Mouse (Mus musculus): ENCODE results near the gene 2210010C04Rik. TPM values are rescaled to one million over a fixed set of nuclear protein-coding genes. Genes with fewer than 3 reads are reported as not detected.
A peak's percentile ranks its signal among the peaks of the same experiment; 100 is the strongest.

Gene 2210010C04Rik
- not detected in 2 replicates for polyA plus RNA-seq (2015; fragmentation: Nextera tagmentation; extraction: Ambion mirVana)

- no peak within 1 kb of the TSS for H3K27ac ChIP-seq (replicated peaks)
- H3K36me3 ChIP-seq: no peaks in the 10 kb centered on the region
- no peaks in the 10 kb centered on the region for H3K27me3 ChIP-seq (replicated peaks)
- ATAC-seq (ENCODE audit: extremely low read depth, insufficient number of reproducible peaks, low FRiP score, low TSS enrichment): no peak
- no peak within 1 kb of the TSS for H3K9ac ChIP-seq
- no peak within 1 kb of the TSS for H3K4me2 ChIP-seq
- no peaks in the 10 kb centered on the region for H3K4me1 ChIP-seq
- no peaks in the 10 kb centered on the region for H3K9me3 ChIP-seq
- H3K4me3 ChIP-seq: no peak within 1 kb of the TSS
These were observed at the start of gene 2210010C04Rik for GRCm38 (mm10) chr6:41035409-41035808. Gene 2210010C04Rik, minus strand, starts transcription at chr6:41035509.

- H3K4me1 ChIP-seq: no peaks in the 10 kb centered on the region
- no peaks in the 10 kb centered on the region for H3K27me3 ChIP-seq (replicated peaks)
- H3K27ac ChIP-seq (replicated peaks): no peak overlapping the region
- no peak for ATAC-seq (ENCODE audit: extremely low read depth, insufficient number of reproducible peaks, low FRiP score, low TSS enrichment)
- no peak overlapping the region for H3K9ac ChIP-seq
- no peaks in the 10 kb centered on the region for H3K36me3 ChIP-seq
- H3K4me3 ChIP-seq: no peak overlapping the region
- H3K9me3 ChIP-seq: no peaks in the 10 kb centered on the region
- H3K4me2 ChIP-seq: no peak overlapping the region
These were observed 44.8 kb upstream of the 2210010C04Rik start for GRCm38 (mm10) chr6:41080121-41080520.

GRCm38 (mm10) chr6:41078539-41079303, 43.4 kb upstream of the 2210010C04Rik start:
- Histone ChIP-seq H3K36me3 (no peaks in the 10 kb centered on the region), H3K27me3 (replicated peaks) (no peaks in the 10 kb centered on the region), H3K9ac (no peak overlapping the region), H3K27ac (replicated peaks) (no peak overlapping the region), H3K4me2 (no peak overlapping the region), H3K4me1 (no peaks in the 10 kb centered on the region), H3K4me3 (no peak overlapping the region), H3K9me3 (no peaks in the 10 kb centered on the region)
- ATAC-seq (ENCODE audit: extremely low read depth, insufficient number of reproducible peaks, low FRiP score, low TSS enrichment): no peak
- WGBS: 62% methylated on average over 3 of the region's 3 CpGs

GRCm38 (mm10) chr6:41075753-41076152, 40.4 kb upstream of the 2210010C04Rik start:
- H3K9me3 ChIP-seq: no peaks in the 10 kb centered on the region
- no peak overlapping the region for H3K4me3 ChIP-seq
- WGBS: 63% methylated on average over 2 of the region's 2 CpGs
- H3K27ac ChIP-seq (replicated peaks): no peak overlapping the region
- no peaks in the 10 kb centered on the region for H3K36me3 ChIP-seq
- H3K4me2 ChIP-seq: no peak overlapping the region
- ATAC-seq (ENCODE audit: extremely low read depth, insufficient number of reproducible peaks, low FRiP score, low TSS enrichment): no peak
- H3K9ac ChIP-seq: no peak overlapping the region
- no peaks in the 10 kb centered on the region for H3K4me1 ChIP-seq
- no peaks in the 10 kb centered on the region for H3K27me3 ChIP-seq (replicated peaks)

- H3K4me2 ChIP-seq: no peak overlapping the region
- no peaks in the 10 kb centered on the region for H3K36me3 ChIP-seq
- H3K27ac ChIP-seq (replicated peaks): no peak overlapping the region
- ATAC-seq (ENCODE audit: extremely low read depth, insufficient number of reproducible peaks, low FRiP score, low TSS enrichment): no peak
- 81% methylated on average over 6 of the region's 6 CpGs for whole genome bisulfite sequencing
- H3K9ac ChIP-seq: no peak overlapping the region
- no peaks in the 10 kb centered on the region for H3K4me1 ChIP-seq
- H3K27me3 ChIP-seq (replicated peaks): no peaks in the 10 kb centered on the region
- no peaks in the 10 kb centered on the region for H3K9me3 ChIP-seq
- no peak overlapping the region for H3K4me3 ChIP-seq
These were observed 28.0 kb upstream of the 2210010C04Rik start for GRCm38 (mm10) chr6:41063332-41063731.

- Histone ChIP-seq H3K27ac (replicated peaks) (no peak overlapping the region), H3K27me3 (replicated peaks) (no peaks in the 10 kb centered on the region), H3K9me3 (no peaks in the 10 kb centered on the region), H3K4me2 (no peak overlapping the region), H3K4me1 (peaks cover 4% of the 10 kb centered on the region), H3K4me3 (no peak overlapping the region), H3K9ac (no peak overlapping the region), H3K36me3 (no peaks in the 10 kb centered on the region)
- ATAC-seq (ENCODE audit: extremely low read depth, insufficient number of reproducible peaks, low FRiP score, low TSS enrichment): no peak
- WGBS: 62% methylated on average over 3 of the region's 3 CpGs
These were observed 27.4 kb upstream of the 2210010C04Rik start for GRCm38 (mm10) chr6:41062746-41063145.

- 84% methylated on average over 2 of the region's 2 CpGs for WGBS
- no peak overlapping the region for H3K4me3 ChIP-seq
- H3K4me1 ChIP-seq: peaks cover 9% of the 10 kb centered on the region
- no peak for ATAC-seq (ENCODE audit: extremely low read depth, insufficient number of reproducible peaks, low FRiP score, low TSS enrichment)
- H3K36me3 ChIP-seq: no peaks in the 10 kb centered on the region
- H3K27ac ChIP-seq (replicated peaks): no peak overlapping the region
- H3K9ac ChIP-seq: no peak overlapping the region
- H3K9me3 ChIP-seq: no peaks in the 10 kb centered on the region
- no peak overlapping the region for H3K4me2 ChIP-seq
- H3K27me3 ChIP-seq (replicated peaks): no peaks in the 10 kb centered on the region
These were observed 26.8 kb upstream of the 2210010C04Rik start for GRCm38 (mm10) chr6:41062081-41062480.

- H3K27me3 ChIP-seq (replicated peaks): no peaks in the 10 kb centered on the region
- H3K4me2 ChIP-seq: no peak overlapping the region
- WGBS: 56% methylated on average over 5 of the region's 5 CpGs
- ATAC-seq (ENCODE audit: extremely low read depth, insufficient number of reproducible peaks, low FRiP score, low TSS enrichment): no peak
- H3K4me3 ChIP-seq: no peak overlapping the region
- H3K27ac ChIP-seq (replicated peaks): no peak overlapping the region
- H3K4me1 ChIP-seq: peaks cover 12% of the 10 kb centered on the region
- no peak overlapping the region for H3K9ac ChIP-seq
- no peaks in the 10 kb centered on the region for H3K9me3 ChIP-seq
- no peaks in the 10 kb centered on the region for H3K36me3 ChIP-seq
These were observed 25.8 kb upstream of the 2210010C04Rik start for GRCm38 (mm10) chr6:41061085-41061484.

GRCm38 (mm10) chr6:41057653-41058052, 22.3 kb upstream of the 2210010C04Rik start:
- H3K9ac ChIP-seq: no peak overlapping the region
- H3K27me3 ChIP-seq (replicated peaks): no peaks in the 10 kb centered on the region
- no peak for ATAC-seq (ENCODE audit: extremely low read depth, insufficient number of reproducible peaks, low FRiP score, low TSS enrichment)
- H3K4me2 ChIP-seq: no peak overlapping the region
- H3K27ac ChIP-seq (replicated peaks): peak overlapping the region; percentile 41
- H3K4me3 ChIP-seq: no peak overlapping the region
- H3K4me1 ChIP-seq: peaks cover 16% of the 10 kb centered on the region
- 46% methylated on average over 5 of the region's 5 CpGs for WGBS
- H3K36me3 ChIP-seq: no peaks in the 10 kb centered on the region
- H3K9me3 ChIP-seq: no peaks in the 10 kb centered on the region

GRCm38 (mm10) chr6:41055581-41055980, 20.3 kb upstream of the 2210010C04Rik start:
- no peak overlapping the region for H3K4me3 ChIP-seq
- H3K4me1 ChIP-seq: peaks cover 16% of the 10 kb centered on the region
- no peak overlapping the region for H3K4me2 ChIP-seq
- no peaks in the 10 kb centered on the region for H3K36me3 ChIP-seq
- no peaks in the 10 kb centered on the region for H3K9me3 ChIP-seq
- no peaks in the 10 kb centered on the region for H3K27me3 ChIP-seq (replicated peaks)
- H3K27ac ChIP-seq (replicated peaks): peak overlapping the region; percentile 31; the same call in 1 of the 2 replicates
- 29% methylated on average over 2 of the region's 2 CpGs for WGBS
- H3K9ac ChIP-seq: no peak overlapping the region
- ATAC-seq (ENCODE audit: extremely low read depth, insufficient number of reproducible peaks, low FRiP score, low TSS enrichment): no peak

- H3K27me3 ChIP-seq (replicated peaks): no peaks in the 10 kb centered on the region
- no peak overlapping the region for H3K4me3 ChIP-seq
- WGBS: 51% methylated on average over 2 of the region's 2 CpGs
- H3K9me3 ChIP-seq: no peaks in the 10 kb centered on the region
- ATAC-seq (ENCODE audit: extremely low read depth, insufficient number of reproducible peaks, low FRiP score, low TSS enrichment): no peak
- H3K9ac ChIP-seq: no peak overlapping the region
- no peaks in the 10 kb centered on the region for H3K36me3 ChIP-seq
- peaks cover 16% of the 10 kb centered on the region for H3K4me1 ChIP-seq
- H3K27ac ChIP-seq (replicated peaks): no peak overlapping the region
- H3K4me2 ChIP-seq: no peak overlapping the region
These were observed 19.1 kb upstream of the 2210010C04Rik start for GRCm38 (mm10) chr6:41054379-41054778.

- H3K9me3 ChIP-seq: no peaks in the 10 kb centered on the region
- no peak overlapping the region for H3K4me3 ChIP-seq
- no peak overlapping the region for H3K9ac ChIP-seq
- no peaks in the 10 kb centered on the region for H3K27me3 ChIP-seq (replicated peaks)
- ATAC-seq (ENCODE audit: extremely low read depth, insufficient number of reproducible peaks, low FRiP score, low TSS enrichment): no peak
- H3K4me1 ChIP-seq: peaks cover 7% of the 10 kb centered on the region; the same call in 1 of the 2 replicates
- H3K4me2 ChIP-seq: no peak overlapping the region
- WGBS: 79% methylated on average over 4 of the region's 4 CpGs
- H3K36me3 ChIP-seq: no peaks in the 10 kb centered on the region
- no peak overlapping the region for H3K27ac ChIP-seq (replicated peaks)
These were observed 16.5 kb upstream of the 2210010C04Rik start for GRCm38 (mm10) chr6:41051824-41052223.

Measured in heart, embryonic 13.5 days (tissue).